Mouse (Mus musculus): ENCODE data around the gene Erp29. TPM values are rescaled to one million over a fixed set of nuclear protein-coding genes. Genes with fewer than 3 reads are reported as not detected.

Gene Erp29
- polyA plus RNA-seq, 1 experiment from 2014 or later = 143 TPM

GRCm38 (mm10) chr5:121462171-121462502 is 9.8 kb upstream of the Erp29 start:
- Histone ChIP-seq H3K9ac (ENCODE audit: low read length) (no peak overlapping the region), H3K36me3 (ENCODE audit: control insufficient read depth, insufficient read depth, low read length) (no peaks in the 10 kb centered on the region), H3K4me1 (replicated peaks; ENCODE audit: control insufficient read depth, insufficient read depth) (no peaks in the 10 kb centered on the region), H3K27ac (replicated peaks) (no peak overlapping the region), H3K9me3 (ENCODE audit: control insufficient read depth, low read length) (no peaks in the 10 kb centered on the region), H3K27me3 (ENCODE audit: control insufficient read depth, insufficient read depth, low read length) (no peaks in the 10 kb centered on the region), H3K4me2 (replicated peaks; ENCODE audit: low read depth) (no peak overlapping the region), H3K4me3 (ENCODE audit: low read depth, low read length) (no peak overlapping the region)
- DNase-seq (ENCODE audit: low spot score) (no peak), ATAC-seq (ENCODE audit: low FRiP score, low TSS enrichment) (no peak)
- 48% methylated on average over 1 of the region's 1 CpGs for WGBS
- TF ChIP-seq EP300 (optimal IDR thresholded peaks at IDR 0.05) = no peak
- TF ChIP-seq CTCF (IDR thresholded peaks at IDR 0.05; ENCODE audit: low read depth) = no peak

- 54% methylated on average over 4 of the region's 4 CpGs for WGBS
- Histone ChIP-seq H3K9me3 (ENCODE audit: control insufficient read depth, low read length) (no peaks in the 10 kb centered on the region), H3K4me1 (replicated peaks; ENCODE audit: control insufficient read depth, insufficient read depth) (no peaks in the 10 kb centered on the region), H3K27me3 (ENCODE audit: control insufficient read depth, insufficient read depth, low read length) (no peaks in the 10 kb centered on the region), H3K4me3 (ENCODE audit: low read depth, low read length) (no peak overlapping the region), H3K27ac (replicated peaks) (no peak overlapping the region), H3K4me2 (replicated peaks; ENCODE audit: low read depth) (no peak overlapping the region), H3K9ac (ENCODE audit: low read length) (no peak overlapping the region), H3K36me3 (ENCODE audit: control insufficient read depth, insufficient read depth, low read length) (no peaks in the 10 kb centered on the region)
- DNase-seq (ENCODE audit: low spot score) = no peak
- no peak for ATAC-seq (ENCODE audit: low FRiP score, low TSS enrichment)
- TF ChIP-seq EP300 (optimal IDR thresholded peaks at IDR 0.05) (no peak), CTCF (IDR thresholded peaks at IDR 0.05; ENCODE audit: low read depth) (no peak)
Observed at GRCm38 (mm10) chr5:121461339-121462170, 9.2 kb upstream of the Erp29 start.

- Histone ChIP-seq H3K4me3 (ENCODE audit: low read depth, low read length) (no peak overlapping the region), H3K9ac (ENCODE audit: low read length) (no peak overlapping the region), H3K27ac (replicated peaks) (peak overlapping the region; percentile 98), H3K27me3 (ENCODE audit: control insufficient read depth, insufficient read depth, low read length) (no peaks in the 10 kb centered on the region), H3K36me3 (ENCODE audit: control insufficient read depth, insufficient read depth, low read length) (no peaks in the 10 kb centered on the region), H3K9me3 (ENCODE audit: control insufficient read depth, low read length) (no peaks in the 10 kb centered on the region), H3K4me2 (replicated peaks; ENCODE audit: low read depth) (no peak overlapping the region), H3K4me1 (replicated peaks; ENCODE audit: control insufficient read depth, insufficient read depth) (peaks cover 8% of the 10 kb centered on the region)
- no peak for TF ChIP-seq EP300 (optimal IDR thresholded peaks at IDR 0.05)
- no peak for TF ChIP-seq CTCF (IDR thresholded peaks at IDR 0.05; ENCODE audit: low read depth)
- no peak for DNase-seq (ENCODE audit: low spot score)
- WGBS = 39% methylated on average over 9 of the region's 9 CpGs
- ATAC-seq (ENCODE audit: low FRiP score, low TSS enrichment) = no peak
Observed at GRCm38 (mm10) chr5:121455510-121456265, 3.4 kb upstream of the Erp29 start.

- Histone ChIP-seq H3K4me3 (ENCODE audit: low read depth, low read length) (no peak overlapping the region), H3K36me3 (ENCODE audit: control insufficient read depth, insufficient read depth, low read length) (no peaks in the 10 kb centered on the region), H3K9ac (ENCODE audit: low read length) (no peak overlapping the region), H3K27ac (replicated peaks) (peak overlapping the region; percentile 98), H3K4me1 (replicated peaks; ENCODE audit: control insufficient read depth, insufficient read depth) (peaks cover 8% of the 10 kb centered on the region), H3K9me3 (ENCODE audit: control insufficient read depth, low read length) (no peaks in the 10 kb centered on the region), H3K4me2 (replicated peaks; ENCODE audit: low read depth) (no peak overlapping the region), H3K27me3 (ENCODE audit: control insufficient read depth, insufficient read depth, low read length) (no peaks in the 10 kb centered on the region)
- no peak for DNase-seq (ENCODE audit: low spot score)
- TF ChIP-seq EP300 (optimal IDR thresholded peaks at IDR 0.05) = peak; percentile 11
- no peak for TF ChIP-seq CTCF (IDR thresholded peaks at IDR 0.05; ENCODE audit: low read depth)
- 58% methylated on average over 3 of the region's 3 CpGs for WGBS
- ATAC-seq (ENCODE audit: low FRiP score, low TSS enrichment) = peak; percentile 11; the same call in 1 of the 2 replicates
Observed at GRCm38 (mm10) chr5:121454503-121454782, 2.1 kb upstream of the Erp29 start.

- peak; percentile 59 for TF ChIP-seq EP300 (optimal IDR thresholded peaks at IDR 0.05)
- no peak for TF ChIP-seq CTCF (IDR thresholded peaks at IDR 0.05; ENCODE audit: low read depth)
- WGBS = 55% methylated on average over 13 of the region's 13 CpGs
- peak overlapping the region; percentile 98 for H3K27ac ChIP-seq (replicated peaks)
- no peaks in the 10 kb centered on the region for H3K27me3 ChIP-seq (ENCODE audit: control insufficient read depth, insufficient read depth, low read length)
- H3K9me3 ChIP-seq (ENCODE audit: control insufficient read depth, low read length) = no peaks in the 10 kb centered on the region
- DNase-seq (ENCODE audit: low spot score) = peak; percentile 48
- H3K36me3 ChIP-seq (ENCODE audit: control insufficient read depth, insufficient read depth, low read length) = no peaks in the 10 kb centered on the region; the same call in 1 of the 2 replicates
- H3K9ac ChIP-seq (ENCODE audit: low read length) = no peak overlapping the region
- no peak overlapping the region for H3K4me3 ChIP-seq (ENCODE audit: low read depth, low read length)
- peaks cover 8% of the 10 kb centered on the region for H3K4me1 ChIP-seq (replicated peaks; ENCODE audit: control insufficient read depth, insufficient read depth)
- 0 out of 2 replicates have a peak overlapping the region, but pooled peaks have one; percentile 79 for H3K4me2 ChIP-seq (replicated peaks; ENCODE audit: low read depth)
- peak; percentile 9; the same call in 1 of the 2 replicates for ATAC-seq (ENCODE audit: low FRiP score, low TSS enrichment)
Observed at GRCm38 (mm10) chr5:121453743-121454502, 1.6 kb upstream of the Erp29 start.

Measured in stomach, postnatal 0 days (tissue).